Mouse (Mus musculus): ENCODE results near the gene Gemin4.
A peak's percentile ranks its signal among the peaks of the same experiment; 100 is the strongest.

The Gemin4 gene

GRCm38 (mm10) chr11:76242901-76243810, 25.7 kb upstream of the Gemin4 start, which contains the start of the genes Mrm3 and Glod4:
Gene Mrm3, plus strand, starts transcription at chr11:76243715.
Gene Glod4, minus strand, starts transcription at chr11:76243725.
- TF ChIP-seq GATA4 (IDR thresholded peaks at IDR 0.05; ENCODE audit: insufficient replicate concordance, low read length) = no peak; the same call in 1 of the 2 replicates

- TF ChIP-seq GATA4 (IDR thresholded peaks at IDR 0.05; ENCODE audit: insufficient replicate concordance, low read length) = no peak
Observed at GRCm38 (mm10) chr11:76239750-76240149, 22.3 kb upstream of the Gemin4 start.

GRCm38 (mm10) chr11:76236136-76236535, 18.7 kb upstream of the Gemin4 start:
- no peak for TF ChIP-seq GATA4 (IDR thresholded peaks at IDR 0.05; ENCODE audit: insufficient replicate concordance, low read length)

GRCm38 (mm10) chr11:76225051-76225450, 7.6 kb upstream of the Gemin4 start:
- no peak for TF ChIP-seq GATA4 (IDR thresholded peaks at IDR 0.05; ENCODE audit: insufficient replicate concordance, low read length)

- TF ChIP-seq GATA4 (IDR thresholded peaks at IDR 0.05; ENCODE audit: insufficient replicate concordance, low read length) = no peak
Observed at GRCm38 (mm10) chr11:76224631-76225030, 7.2 kb upstream of the Gemin4 start.

GRCm38 (mm10) chr11:76216681-76217389, 629 bp downstream of the Gemin4 start:
- 0 out of 2 replicates have a peak, but pooled peaks have one; percentile 37 for TF ChIP-seq GATA4 (IDR thresholded peaks at IDR 0.05; ENCODE audit: insufficient replicate concordance, low read length)

- TF ChIP-seq GATA4 (IDR thresholded peaks at IDR 0.05; ENCODE audit: insufficient replicate concordance, low read length) = no peak
Observed at GRCm38 (mm10) chr11:76216049-76216540, 1.4 kb downstream of the Gemin4 start.

GRCm38 (mm10) chr11:76215011-76215410, 2.5 kb downstream of the Gemin4 start:
- no peak for TF ChIP-seq GATA4 (IDR thresholded peaks at IDR 0.05; ENCODE audit: insufficient replicate concordance, low read length)

- no peak for TF ChIP-seq GATA4 (IDR thresholded peaks at IDR 0.05; ENCODE audit: insufficient replicate concordance, low read length)
Observed at GRCm38 (mm10) chr11:76213841-76214240, 3.6 kb downstream of the Gemin4 start.

GRCm38 (mm10) chr11:76210228-76210985, 7.1 kb downstream of the Gemin4 start:
- no peak for TF ChIP-seq GATA4 (IDR thresholded peaks at IDR 0.05; ENCODE audit: insufficient replicate concordance, low read length)

GRCm38 (mm10) chr11:76206793-76207192, 10.7 kb downstream of the Gemin4 start:
- TF ChIP-seq GATA4 (IDR thresholded peaks at IDR 0.05; ENCODE audit: insufficient replicate concordance, low read length) = peak; percentile 59; the same call in 1 of the 2 replicates

- peak; percentile 35; the same call in 1 of the 2 replicates for TF ChIP-seq GATA4 (IDR thresholded peaks at IDR 0.05; ENCODE audit: insufficient replicate concordance, low read length)
Observed at GRCm38 (mm10) chr11:76201761-76202674, 15.4 kb downstream of the Gemin4 start.

- TF ChIP-seq GATA4 (IDR thresholded peaks at IDR 0.05; ENCODE audit: insufficient replicate concordance, low read length) = no peak
Observed at GRCm38 (mm10) chr11:76196977-76197469, 20.4 kb downstream of the Gemin4 start.
